27 mouse cellular contexts compared by ENCODE assay signal in genomic region chr10:96076461-96076860, GRCm38 (mm10). TPM values are rescaled to one million over a fixed set of nuclear protein-coding genes. Genes with fewer than 3 reads are reported as not detected.
"Had no signal": no experiment of that assay in that cellular context is flagged by ENCODE, and none has a peak within 500 bp of the region (broad histone marks: within the 10 kb centered on the region; RNA-seq: fewer than 3 reads in every experiment).

No protein-coding gene starts in this region.

- H3K9me3 ChIP-seq: kidney, embryonic 15.5 days; liver, embryonic 13.5 days; megakaryocyte, embryonic 14.5 days; midbrain, embryonic 10.5 days; midbrain, embryonic 13.5 days; neural tube, embryonic 13.5 days had no signal

- H3K4me3 ChIP-seq: kidney, embryonic 15.5 days; left cerebral cortex, adult 2 months; liver, embryonic 13.5 days; megakaryocyte, embryonic 14.5 days; midbrain, embryonic 10.5 days; midbrain, embryonic 13.5 days; neural tube, embryonic 13.5 days had no signal

- DNase-seq: kidney, adult 11 months; kidney, adult 8-10 months; kidney, postnatal 10 days; kidney, postnatal 36 days; liver, embryonic 13.5 days; thymus, adult 18-20 months; thymus, postnatal 36 days had no signal

- H3K27me3 ChIP-seq: kidney, embryonic 15.5 days; liver, embryonic 13.5 days; megakaryocyte, embryonic 14.5 days; midbrain, embryonic 13.5 days; neural tube, embryonic 13.5 days had no signal

- H3K4me1 ChIP-seq: kidney, embryonic 15.5 days had no signal

- H3K9ac ChIP-seq: kidney, embryonic 15.5 days; liver, embryonic 13.5 days; lung, embryonic 14.5 days; midbrain, embryonic 13.5 days; neural tube, embryonic 13.5 days had no signal

- H3K27ac ChIP-seq: kidney, embryonic 15.5 days; left cerebral cortex, adult 2 months; liver, embryonic 13.5 days; midbrain, embryonic 10.5 days; midbrain, embryonic 13.5 days; neural tube, embryonic 13.5 days had no signal

- H3K4me2 ChIP-seq: kidney, embryonic 15.5 days; liver, embryonic 13.5 days; lung, embryonic 14.5 days; midbrain, embryonic 13.5 days; neural tube, embryonic 13.5 days had no signal

- H3K36me3 ChIP-seq: kidney, embryonic 15.5 days; liver, embryonic 13.5 days; midbrain, embryonic 10.5 days; midbrain, embryonic 13.5 days; neural tube, embryonic 13.5 days had no signal

- ATAC-seq: midbrain, embryonic 13.5 days had no signal

RNA-seq across cellular contexts. Expression of gene Gm5426, which starts 59.9 kb away (rescaled TPM):
- total RNA-seq: layer of hippocampus, postnatal 25 days; left cerebral cortex, adult 2 months; left cerebral cortex, postnatal 10 days; left cerebral cortex, postnatal 36 days; liver, adult 2 months; midbrain, postnatal 0 days had no signal
- polyA plus RNA-seq: kidney, embryonic 15.5 days; limb, embryonic 11.5 days; limb, embryonic 14.5 days; liver, adult 2 months; liver, embryonic 13.5 days; liver, embryonic 16.5 days; lung, embryonic 14.5 days; midbrain, embryonic 10.5 days; midbrain, embryonic 13.5 days; midbrain, postnatal 0 days; neural tube, embryonic 13.5 days; small intestine, adult 2 months; spleen, adult 2 months; stomach, embryonic 16.5 days; testis, adult 2 months; urinary bladder, adult 2 months had no signal
